Mouse (Mus musculus): ENCODE results near the gene Ssbp2. TPM values are rescaled to one million over a fixed set of nuclear protein-coding genes. Genes with fewer than 3 reads are reported as not detected.

Ssbp2 gene
- total and polyA plus RNA-seq, 3 experiments = 12.6 to 38.4 TPM; not detected in 1

GRCm38 (mm10) chr13:91509467-91509866, 49.4 kb downstream of the Ssbp2 start:
- H3K27ac ChIP-seq (ENCODE audit: control insufficient read depth, low read depth, low read length) = peak overlapping the region; percentile 73
- H3K4me3 ChIP-seq (ENCODE audit: control insufficient read depth in 1 of 2, insufficient read depth in 1 of 2, low read depth in 2 of 2, low read length in 2 of 2) = peak overlapping the region; percentile 44 to 51
- H3K4me1 ChIP-seq (ENCODE audit: control insufficient read depth in 1 of 2, insufficient read depth in 2 of 2, low read length in 2 of 2) = peaks cover 10 to 14% of the 10 kb centered on the region in 2 experiments
- no peaks in the 10 kb centered on the region for H3K27me3 ChIP-seq (ENCODE audit: control insufficient read depth in 1 of 2, insufficient read depth in 2 of 2, low read length in 2 of 2)
- peaks cover 0 to 20% of the 10 kb centered on the region in 2 experiments; a peak in 2 of 4 replicates for H3K36me3 ChIP-seq (ENCODE audit: control insufficient read depth in 1 of 2, insufficient read depth in 2 of 2, low read length in 2 of 2)
- H3K9ac ChIP-seq (ENCODE audit: control insufficient read depth, low read depth, low read length, poor library complexity, severe bottlenecking) = peak overlapping the region; percentile 55
- no peaks in the 10 kb centered on the region for H3K9me3 ChIP-seq (replicated peaks; ENCODE audit: insufficient read depth, low read length)
- peak; percentile 86 for DNase-seq (ENCODE audit: low read depth, low spot score)
- H3K79me2 ChIP-seq (ENCODE audit: control insufficient read depth, insufficient read depth, low read length, poor library complexity) = peaks cover 10% of the 10 kb centered on the region; the same call in 1 of the 2 replicates
- TF ChIP-seq MAZ (IDR thresholded peaks at IDR 0.05; ENCODE audit: low read depth, low read length) (no peak), NRF1 (IDR thresholded peaks at IDR 0.05; ENCODE audit: insufficient read depth, low read depth, low read length, poor library complexity, severe bottlenecking) (no peak), POLR2A (IDR thresholded peaks at IDR 0.05; ENCODE audit: control insufficient read depth in 1 of 2, insufficient read depth in 1 of 2, low read depth in 1 of 2, low read length in 2 of 2, poor library complexity in 1 of 2) (peak in 1 of 2 experiments; percentile 46; a peak in 1 of 4 replicates), RAD21 (IDR thresholded peaks at IDR 0.05; ENCODE audit: low read depth, low read length) (no peak), POLR2AphosphoS2 (IDR thresholded peaks at IDR 0.05; ENCODE audit: low read length) (no peak), SIN3A (IDR thresholded peaks at IDR 0.05; ENCODE audit: low read length) (peak; percentile 87), MAX (IDR thresholded peaks at IDR 0.05; ENCODE audit: low read length) (peak; percentile 24; the same call in 1 of the 2 replicates), KAT2A (conservative IDR thresholded peaks at IDR 0.05; ENCODE audit: low read depth, low read length) (no peak), MXI1 (IDR thresholded peaks at IDR 0.05; ENCODE audit: low read depth, low read length) (peak; percentile 79), HCFC1 (IDR thresholded peaks at IDR 0.05; ENCODE audit: low read depth, low read length) (peak; percentile 58), MEF2A (IDR thresholded peaks at IDR 0.05; ENCODE audit: extremely low read depth, insufficient replicate concordance, low read depth, low read length, poor library complexity, severe bottlenecking) (no peak), CTCF (IDR thresholded peaks at IDR 0.05 in 2 of 3, conservative IDR thresholded peaks at IDR 0.05 in 1 of 3; ENCODE audit: control insufficient read depth in 1 of 3, insufficient read depth in 1 of 3, low read depth in 2 of 3, low read length in 3 of 3, poor library complexity in 1 of 3, severe bottlenecking in 1 of 3) (no peak), MAFK (IDR thresholded peaks at IDR 0.05; ENCODE audit: borderline replicate concordance, low read depth, low read length) (no peak), ELF1 (IDR thresholded peaks at IDR 0.05; ENCODE audit: low read depth, low read length) (peak; percentile 61; the same call in 1 of the 2 replicates), ZMIZ1 (IDR thresholded peaks at IDR 0.05; ENCODE audit: low read depth, low read length) (no peak), CHD1 (IDR thresholded peaks at IDR 0.05; ENCODE audit: low read depth, low read length) (no peak), ETS1 (IDR thresholded peaks at IDR 0.05; ENCODE audit: low read depth, low read length) (peak; percentile 60; the same call in 1 of the 2 replicates), TAL1 (IDR thresholded peaks at IDR 0.05; ENCODE audit: low read length) (peak; percentile 62), ZC3H11A (IDR thresholded peaks at IDR 0.05; ENCODE audit: low read depth, low read length) (no peak), POLR2AphosphoS5 (IDR thresholded peaks at IDR 0.05; ENCODE audit: borderline replicate concordance, low read depth, low read length) (no peak), TCF12 (IDR thresholded peaks at IDR 0.05; ENCODE audit: low read depth, low read length) (peak; percentile 68), EP300 (IDR thresholded peaks at IDR 0.05; ENCODE audit: low read depth in 1 of 2, low read length in 2 of 2) (peak; percentile 57 to 75; a peak in 3 of 4 replicates), ZKSCAN1 (IDR thresholded peaks at IDR 0.05; ENCODE audit: low read depth, low read length) (no peak), NELFE (IDR thresholded peaks at IDR 0.05; ENCODE audit: low read depth, low read length) (peak; percentile 40; the same call in 1 of the 2 replicates), CHD2 (IDR thresholded peaks at IDR 0.05; ENCODE audit: low read length) (no peak), USF2 (IDR thresholded peaks at IDR 0.05; ENCODE audit: borderline replicate concordance in 1 of 2, insufficient read depth in 1 of 2, low read depth in 1 of 2, low read length in 2 of 2) (no peak), SMC3 (IDR thresholded peaks at IDR 0.05; ENCODE audit: low read depth, low read length) (no peak), TBP (IDR thresholded peaks at IDR 0.05; ENCODE audit: low read depth, low read length) (peak; percentile 85), GATA1 (IDR thresholded peaks at IDR 0.05; ENCODE audit: low read depth, low read length) (peak; percentile 70), BHLHE40 (IDR thresholded peaks at IDR 0.05; ENCODE audit: borderline replicate concordance, low read depth, low read length) (no peak; the same call in 1 of the 2 replicates), RCOR1 (IDR thresholded peaks at IDR 0.05; ENCODE audit: low read depth, low read length) (peak; percentile 25; the same call in 1 of the 2 replicates), JUND (IDR thresholded peaks at IDR 0.05; ENCODE audit: low read depth, low read length) (no peak), GABPA (IDR thresholded peaks at IDR 0.05; ENCODE audit: low read depth, low read length) (no peak), UBTF (IDR thresholded peaks at IDR 0.05; ENCODE audit: borderline replicate concordance, insufficient read depth, low read depth, low read length) (no peak), ZNF384 (IDR thresholded peaks at IDR 0.05; ENCODE audit: low read depth, low read length) (no peak), MYB (IDR thresholded peaks at IDR 0.05; ENCODE audit: low read depth, low read length) (peak; percentile 68), MYC (IDR thresholded peaks at IDR 0.05; ENCODE audit: low read depth, low read length) (no peak)

Data from MEL (cell line).